Comparison of ENCODE assay signal across 27 mouse cellular contexts in the genomic region with DNA sequence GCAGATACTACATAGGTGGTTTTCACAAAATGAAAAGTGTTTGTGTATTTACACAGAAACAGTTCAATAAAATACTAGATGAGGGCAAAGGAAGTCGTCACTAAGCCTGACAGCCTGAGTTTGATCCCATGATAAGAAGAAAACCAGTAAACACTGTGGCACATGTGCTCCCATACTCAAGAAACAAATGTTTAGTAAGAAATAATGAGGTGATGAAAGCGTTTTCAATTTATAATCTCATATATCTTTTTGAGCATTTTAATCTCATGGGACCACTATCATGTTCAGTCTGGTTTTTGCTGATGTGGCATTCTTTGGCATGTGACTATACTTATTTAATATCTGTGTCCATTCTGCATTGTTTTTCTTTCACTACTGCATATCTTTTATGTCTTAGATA.
"Had no signal": no experiment of that assay in that cellular context is flagged by ENCODE, and none has a peak within 500 bp of the region (broad histone marks: within the 10 kb centered on the region; RNA-seq: fewer than 3 reads in every experiment).

No protein-coding gene starts in this region.

- H3K36me3 ChIP-seq: heart, embryonic 10.5 days; heart, embryonic 12.5 days; hindbrain, embryonic 10.5 days; hindbrain, embryonic 12.5 days; kidney, embryonic 15.5 days; limb, embryonic 12.5 days; liver, embryonic 13.5 days; liver, embryonic 15.5 days had no signal

- H3K9ac ChIP-seq: heart, embryonic 12.5 days; hindbrain, embryonic 12.5 days; hindbrain, embryonic 14.5 days; kidney, embryonic 15.5 days; limb, embryonic 12.5 days; liver, embryonic 13.5 days; liver, embryonic 15.5 days had no signal

- DNase-seq: gastrocnemius, adult 2 months; gastrocnemius, postnatal 10 days; gastrocnemius, postnatal 25 days; heart, adult 18-20 months; heart, postnatal 10 days; heart, postnatal 4 days; kidney, adult 11 months; kidney, adult 2 months; kidney, adult 9 months; kidney, postnatal 14 days; kidney, postnatal 36 days; layer of hippocampus, adult 9-11 months; layer of hippocampus, postnatal 36 days; liver; liver, embryonic 13.5 days had no signal

- H3K9me3 ChIP-seq: heart, embryonic 10.5 days; heart, embryonic 12.5 days; hindbrain, embryonic 10.5 days; hindbrain, embryonic 12.5 days; kidney, embryonic 15.5 days; limb, embryonic 10.5 days; limb, embryonic 12.5 days; liver, embryonic 13.5 days; liver, embryonic 15.5 days had no signal

- H3K27ac ChIP-seq: heart, embryonic 10.5 days; hindbrain, embryonic 10.5 days; hindbrain, embryonic 12.5 days; hindbrain, embryonic 14.5 days; kidney, embryonic 15.5 days; kidney, postnatal 0 days; limb, embryonic 10.5 days; limb, embryonic 12.5 days; liver, embryonic 15.5 days had no signal

- H3K4me3 ChIP-seq: gastrocnemius, adult 2 months; heart, embryonic 10.5 days; heart, embryonic 12.5 days; hindbrain, embryonic 10.5 days; hindbrain, embryonic 12.5 days; kidney, embryonic 15.5 days; limb, embryonic 10.5 days; limb, embryonic 12.5 days; liver, embryonic 13.5 days; liver, embryonic 15.5 days had no signal

- ATAC-seq: hindbrain, embryonic 16.5 days; intestine, embryonic 16.5 days had no signal

- H3K4me2 ChIP-seq: heart, embryonic 12.5 days; hindbrain, embryonic 12.5 days; hindbrain, embryonic 14.5 days; kidney, embryonic 15.5 days; limb, embryonic 12.5 days; liver, embryonic 13.5 days; liver, embryonic 15.5 days had no signal

- H3K27me3 ChIP-seq: heart, embryonic 12.5 days; hindbrain, embryonic 12.5 days; kidney, embryonic 15.5 days; limb, embryonic 12.5 days; liver, embryonic 13.5 days; liver, embryonic 15.5 days had no signal
